Mouse (Mus musculus) fat pad, adult 2 months (tissue): ENCODE data around the gene Oca2.

Experiments used
- DNase-seq: peaks from one replicate; pipeline ENCODE4 v3.0.0-alpha.2; 2011; ENCODE audit warnings: low read depth, low spot score; ENCODE audit errors: extremely low read depth

Gene Oca2

DNA sequence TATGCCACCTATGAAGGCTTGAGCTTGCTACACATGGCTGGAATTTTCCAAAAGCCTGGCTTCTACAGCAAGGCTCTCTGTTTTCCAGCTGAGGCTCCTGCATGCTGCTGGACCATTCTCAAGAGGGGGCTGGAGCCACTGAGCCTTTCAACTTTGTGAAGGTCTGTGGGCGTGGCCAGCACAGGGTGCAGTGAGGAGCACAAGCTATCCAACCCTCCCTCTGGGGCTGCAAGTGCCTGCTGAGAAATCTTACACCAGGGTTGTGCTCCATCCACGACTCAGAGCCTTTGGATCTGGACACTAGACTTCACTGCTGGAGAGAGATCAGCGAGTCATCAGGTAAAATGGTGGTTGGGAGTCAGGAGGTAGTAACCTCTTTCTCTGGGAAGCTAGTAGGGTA lies at the start of gene Oca2:
Gene Oca2, plus strand, starts transcription at position 218 of the 400 bp plus-strand sequence.
- no peak for DNase-seq

DNA sequence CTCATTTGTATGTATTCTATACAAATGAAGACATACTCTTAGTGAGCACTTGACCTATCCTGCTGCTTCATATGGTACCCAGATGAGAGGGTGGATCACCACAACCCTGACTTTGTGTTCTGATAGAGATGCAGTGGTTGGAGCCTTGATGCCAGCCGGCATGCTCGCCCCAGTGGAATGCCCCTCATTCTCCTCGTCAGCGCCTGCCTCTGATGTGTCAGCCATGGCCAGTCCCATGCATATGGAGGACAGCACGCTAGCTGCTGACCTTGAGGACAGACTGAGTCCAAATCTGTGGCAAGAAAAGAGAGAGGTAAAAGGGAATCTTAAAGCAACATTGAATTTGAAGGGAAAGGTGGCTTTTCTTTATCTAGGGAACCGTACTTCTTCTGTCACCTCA lies 48.5 kb upstream of the Oca2 start:
- DNase-seq = no peak

DNA sequence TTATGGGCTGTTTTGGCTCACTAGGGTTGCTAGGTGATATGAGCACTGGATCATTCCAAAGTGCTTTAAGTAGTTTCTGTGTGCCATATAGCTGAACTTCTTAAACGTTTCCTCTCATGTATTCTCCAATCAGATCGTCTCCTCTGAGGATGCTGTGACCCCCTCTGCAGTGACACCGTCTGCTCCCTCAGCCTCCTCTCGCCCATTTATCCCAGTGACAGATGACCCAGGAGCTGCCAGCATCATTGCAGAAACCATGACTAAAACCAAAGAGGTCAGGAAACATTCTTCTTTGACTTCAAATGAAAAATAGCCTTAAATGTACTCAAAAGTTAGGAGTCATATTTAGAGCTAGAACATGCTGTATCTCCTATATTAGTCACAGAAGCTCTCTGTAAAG lies 47.9 kb upstream of the Oca2 start:
- DNase-seq = no peak

DNA sequence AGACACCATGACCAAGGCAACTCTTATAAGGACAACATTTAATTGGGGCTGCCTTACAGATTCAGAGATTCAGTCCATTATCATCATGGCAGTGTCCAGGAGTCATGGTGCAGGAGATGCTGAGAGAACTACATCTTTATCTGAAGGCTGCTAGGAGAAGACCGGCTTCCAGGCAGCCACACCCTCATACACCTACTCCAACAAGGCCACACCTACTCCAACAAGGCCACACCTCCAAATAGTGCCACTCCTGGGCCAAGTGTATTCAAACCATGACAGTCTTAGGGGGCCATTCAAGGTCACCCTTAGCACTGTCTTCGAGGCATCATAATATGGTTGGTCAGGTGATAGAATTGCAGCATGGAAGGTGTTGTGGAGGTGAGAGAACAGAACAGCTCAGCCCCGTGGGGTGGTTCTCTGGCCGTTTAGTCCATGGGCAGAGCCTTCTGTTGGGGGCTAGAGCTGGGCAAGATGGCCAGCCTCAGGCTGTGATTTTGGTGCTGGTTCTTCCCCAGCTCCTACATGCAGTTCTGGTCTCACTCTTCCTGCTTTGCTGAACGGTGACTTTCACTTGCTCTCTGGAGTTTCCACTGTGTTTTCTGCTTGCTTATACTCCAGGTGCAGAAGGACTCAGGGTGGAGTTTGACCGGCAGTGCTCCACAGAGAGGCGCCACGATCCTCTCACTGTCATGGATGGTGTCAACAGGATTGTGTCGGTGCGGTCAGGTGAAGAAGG lies 37.9 kb upstream of the Oca2 start:
- DNase-seq = no peak

- no peak for DNase-seq
These were observed 36.7 kb upstream of the Oca2 start for GRCm38 (mm10) chr7:56202843-56203242.

DNA sequence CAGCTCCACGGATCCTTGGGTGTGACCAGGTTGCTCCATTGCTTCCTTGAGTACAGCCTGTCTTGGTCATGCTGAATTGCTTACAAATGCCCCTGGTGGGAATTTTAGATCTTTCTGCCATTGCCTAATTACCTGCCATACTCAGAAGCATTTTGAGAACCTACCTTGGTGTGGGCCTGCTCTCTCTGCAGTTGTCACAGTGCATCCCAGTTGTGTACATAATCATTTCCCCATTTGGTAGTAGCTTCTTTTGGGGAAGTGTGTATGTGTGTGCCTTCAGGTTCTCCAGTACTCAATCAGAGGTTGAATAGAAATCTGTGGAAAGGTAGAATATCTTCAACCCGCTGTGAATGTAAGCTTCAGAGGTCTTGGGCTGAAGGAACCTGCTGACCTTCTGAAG lies 36.3 kb upstream of the Oca2 start:
- DNase-seq = no peak

DNA sequence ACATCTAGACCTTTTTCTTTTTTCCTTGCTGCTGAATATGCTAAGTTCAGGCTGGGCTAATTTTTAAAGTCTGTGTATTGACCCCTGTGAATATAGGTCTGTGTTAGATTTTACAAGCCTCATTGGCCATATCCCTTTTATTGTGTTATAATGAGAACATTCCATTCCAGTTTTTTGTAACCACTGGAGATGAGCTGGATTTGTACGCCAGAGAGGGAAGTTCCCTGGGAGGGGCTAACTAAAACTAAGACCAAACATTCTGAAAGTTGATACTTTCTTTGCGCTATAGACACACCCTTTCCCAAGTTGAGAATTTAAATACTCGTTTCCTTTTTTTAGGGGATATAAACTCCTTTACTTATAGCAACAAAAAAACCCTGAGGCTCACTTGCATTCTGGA lies 34.7 kb upstream of the Oca2 start:
- DNase-seq = no peak

GRCm38 (mm10) chr7:56220811-56221210 lies 18.7 kb upstream of the Oca2 start:
- DNase-seq = peak; percentile 2

GRCm38 (mm10) chr7:56235794-56236423 lies 3.7 kb upstream of the Oca2 start:
- no peak for DNase-seq

- DNase-seq = no peak
These were observed 2.9 kb upstream of the Oca2 start for GRCm38 (mm10) chr7:56236617-56237016.

GRCm38 (mm10) chr7:56254568-56254967 lies 15.0 kb downstream of the Oca2 start:
- DNase-seq = no peak

- no peak for DNase-seq
These were observed 18.4 kb downstream of the Oca2 start for GRCm38 (mm10) chr7:56257875-56258441.

DNA sequence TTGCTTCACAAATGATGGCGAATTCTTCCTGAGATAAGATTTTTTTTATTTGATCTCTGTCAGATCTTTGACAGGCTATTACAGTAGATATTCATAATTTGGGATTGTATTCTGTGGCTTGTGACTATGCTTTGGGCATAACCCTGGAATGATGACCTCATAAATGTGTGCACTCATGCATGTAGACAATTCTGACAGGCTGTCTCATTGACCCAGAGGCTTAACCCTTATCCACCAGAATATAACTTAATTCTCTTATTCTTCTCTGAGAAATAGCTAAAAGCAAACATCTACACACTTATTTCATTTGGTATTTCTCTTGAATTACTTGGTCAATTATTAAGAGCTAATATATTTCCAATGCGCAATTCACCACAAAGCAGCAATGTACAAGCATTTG lies 37.9 kb downstream of the Oca2 start:
- DNase-seq = no peak

DNA sequence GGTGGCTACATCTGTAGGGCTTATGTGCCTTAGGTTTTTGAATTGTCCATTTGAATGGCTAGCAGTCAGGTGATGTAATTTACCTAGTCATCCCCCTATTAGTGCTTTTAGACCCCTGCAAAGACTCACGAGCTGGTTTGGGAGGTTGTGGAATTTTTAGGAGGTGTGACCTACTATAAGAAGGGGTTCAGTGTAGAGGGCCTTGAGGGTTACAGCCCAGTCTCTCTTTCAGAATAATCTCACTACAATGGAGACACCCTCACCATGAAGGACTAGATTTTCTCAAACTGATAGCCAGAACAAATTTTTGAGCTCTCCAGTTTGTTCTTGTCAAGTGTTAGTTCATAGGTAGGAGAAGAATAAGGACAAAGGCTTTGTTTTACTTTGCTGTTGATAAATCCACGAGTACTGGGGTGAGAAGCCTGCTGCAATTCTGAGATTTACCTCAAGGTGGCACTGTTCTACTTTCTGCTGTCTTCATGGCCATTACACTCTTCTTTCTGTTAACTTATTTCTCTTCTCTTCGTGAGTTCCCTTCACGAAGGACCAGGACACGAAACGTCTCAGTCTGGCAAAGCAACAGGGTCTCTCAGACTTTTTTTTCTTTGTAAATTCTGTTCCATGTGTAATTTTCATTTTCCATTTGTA lies 52.0 kb downstream of the Oca2 start:
- DNase-seq = no peak

GRCm38 (mm10) chr7:56304408-56304807 lies 64.8 kb downstream of the Oca2 start:
- no peak for DNase-seq

- no peak for DNase-seq
These were observed 74.8 kb downstream of the Oca2 start for GRCm38 (mm10) chr7:56314358-56314757.

- no peak for DNase-seq
These were observed 76.3 kb downstream of the Oca2 start for GRCm38 (mm10) chr7:56315630-56316529.

DNA sequence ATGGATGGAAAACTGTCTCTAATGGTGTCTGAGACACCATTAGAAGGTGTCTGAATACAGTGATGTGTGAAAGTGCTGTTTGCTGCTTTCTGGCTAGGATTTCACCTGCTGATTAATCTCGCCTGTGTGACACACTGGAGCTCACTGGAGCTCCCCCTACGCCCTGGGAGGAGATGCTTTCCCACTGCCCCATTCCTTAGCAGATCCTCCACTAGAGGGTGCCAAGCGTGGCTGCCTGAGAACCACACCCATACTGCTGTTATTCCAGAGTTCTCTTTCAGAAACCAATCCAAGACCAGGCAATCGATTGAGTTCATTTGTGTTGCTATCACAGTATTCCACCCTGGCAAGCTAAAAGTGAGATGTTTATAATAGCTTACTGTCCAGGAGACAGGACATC lies 88.2 kb downstream of the Oca2 start:
- no peak for DNase-seq

DNA sequence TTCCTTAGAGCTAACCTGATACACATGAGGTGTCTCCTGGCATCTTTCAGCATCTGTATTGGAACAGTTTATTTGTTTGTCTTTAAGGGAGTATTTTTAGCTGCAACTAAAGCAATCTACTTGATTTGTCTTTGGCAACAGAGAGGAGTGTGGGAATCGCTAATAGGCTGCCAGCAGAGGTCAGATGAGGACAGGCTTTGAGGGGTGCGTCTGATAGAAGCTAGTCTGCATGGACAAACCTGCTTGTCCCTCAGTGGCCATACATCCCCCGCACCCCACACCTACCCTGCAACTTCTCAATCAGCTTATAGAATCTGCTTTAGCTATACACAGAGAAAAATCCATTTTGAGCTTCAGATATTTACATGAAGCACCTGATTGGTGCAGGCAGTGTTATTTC lies 109.0 kb downstream of the Oca2 start:
- DNase-seq = no peak

DNA sequence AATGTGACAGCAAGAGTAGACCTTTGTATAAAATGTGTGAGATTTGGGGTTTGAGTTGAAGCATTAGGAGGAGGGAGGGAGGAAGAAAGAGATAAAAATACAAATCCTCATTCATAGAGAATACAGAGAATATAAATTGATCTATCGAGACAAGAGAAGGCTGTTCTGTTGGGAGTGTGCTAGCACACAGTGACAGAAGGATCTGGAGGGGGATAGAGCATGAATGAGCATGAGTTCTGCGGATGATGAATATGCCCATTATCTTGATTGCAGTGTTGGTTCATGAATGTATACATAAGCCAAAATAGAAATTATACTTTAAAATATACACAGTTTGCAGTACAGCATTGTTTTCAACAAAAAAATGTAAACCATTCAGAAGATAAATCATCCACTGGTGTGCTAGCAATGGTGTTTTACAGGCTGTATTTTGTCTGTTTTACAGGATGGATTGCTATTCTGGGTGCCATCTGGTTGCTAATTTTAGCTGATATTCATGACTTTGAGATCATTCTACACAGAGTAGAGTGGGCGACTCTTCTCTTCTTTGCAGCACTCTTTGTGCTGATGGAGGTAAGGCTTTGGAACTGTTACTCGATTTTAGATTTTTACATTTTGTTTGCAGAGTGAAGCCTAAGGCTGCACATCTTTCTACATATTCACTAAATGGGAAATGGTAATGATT lies 117.2 kb downstream of the Oca2 start:
- no peak for DNase-seq
